Mouse (Mus musculus): ENCODE results near the gene 4931428F04Rik. TPM values are rescaled to one million over a fixed set of nuclear protein-coding genes. Genes with fewer than 3 reads are reported as not detected.

The 4931428F04Rik gene
- 10 to 100 TPM; 25.4 to 29.1 TPM for total RNA-seq (2021)

DNA sequence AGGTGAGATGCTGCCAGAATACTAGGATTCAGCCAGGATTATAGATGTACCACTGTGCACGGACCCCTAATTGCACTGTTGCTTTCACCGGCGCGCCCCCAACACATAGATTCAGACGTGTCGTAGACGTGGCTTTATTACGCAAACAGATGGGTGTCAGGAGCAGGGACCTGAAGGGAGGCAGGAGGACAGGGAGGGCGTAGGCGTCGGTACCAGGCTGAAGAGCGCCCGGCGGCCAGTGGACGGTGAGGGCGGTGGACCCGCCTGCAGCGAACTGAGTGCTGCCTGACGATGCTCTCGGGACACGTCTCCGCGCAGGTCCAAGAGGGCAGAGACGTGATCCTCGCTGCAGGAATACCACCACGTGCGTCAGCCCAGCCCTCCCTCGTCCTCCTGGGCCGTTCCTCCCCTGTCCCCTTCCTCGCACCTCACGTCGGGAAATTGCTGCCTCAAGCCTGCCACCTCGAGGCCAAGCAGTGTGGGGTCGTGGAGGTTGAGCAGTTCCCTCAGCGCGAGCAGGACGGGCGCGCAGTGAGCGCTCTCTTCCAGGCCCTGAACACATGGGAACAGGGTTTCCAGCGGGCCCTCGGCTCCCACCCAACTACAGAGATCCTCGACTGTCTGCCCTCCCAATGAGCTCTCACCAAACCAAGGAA is at the start of gene 4931428F04Rik:
Gene 4931428F04Rik, minus strand, starts transcription at position 60 of the 656 bp plus-strand sequence.
- peak; percentile 38 to 47 for DNase-seq (ENCODE audit: low spot score in 2 of 2)
- intact Hi-C loops (cut with DNase I): loop anchor here (1.0 to 2.0 kb wide), 2 partner anchors 22 to 635 kb away; no protein-coding TSS in a partner anchor

DNA sequence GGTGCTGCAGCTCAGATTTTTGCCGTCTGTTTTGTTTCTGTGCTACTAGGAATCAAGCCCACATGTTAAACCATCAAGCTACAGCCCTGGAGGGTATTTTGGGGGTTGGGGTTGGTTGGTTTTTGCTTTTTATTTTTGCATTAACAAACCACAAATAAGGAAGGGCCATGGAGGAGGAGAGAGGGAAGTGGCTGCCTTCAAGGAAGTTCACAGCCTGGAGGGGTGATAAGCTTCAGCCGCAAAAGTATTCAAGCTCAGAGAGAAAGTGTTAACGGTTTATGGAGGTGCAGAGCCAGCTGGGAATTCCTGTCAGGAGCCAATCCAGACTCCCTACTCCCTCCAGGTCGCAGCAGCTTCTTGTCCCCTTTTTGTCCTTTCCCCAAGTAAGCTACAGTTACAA is 49.3 kb upstream of the 4931428F04Rik start:
- intact Hi-C loops (cut with DNase I): no loop called here
- no peak for DNase-seq (ENCODE audit: low spot score in 2 of 2)

DNA sequence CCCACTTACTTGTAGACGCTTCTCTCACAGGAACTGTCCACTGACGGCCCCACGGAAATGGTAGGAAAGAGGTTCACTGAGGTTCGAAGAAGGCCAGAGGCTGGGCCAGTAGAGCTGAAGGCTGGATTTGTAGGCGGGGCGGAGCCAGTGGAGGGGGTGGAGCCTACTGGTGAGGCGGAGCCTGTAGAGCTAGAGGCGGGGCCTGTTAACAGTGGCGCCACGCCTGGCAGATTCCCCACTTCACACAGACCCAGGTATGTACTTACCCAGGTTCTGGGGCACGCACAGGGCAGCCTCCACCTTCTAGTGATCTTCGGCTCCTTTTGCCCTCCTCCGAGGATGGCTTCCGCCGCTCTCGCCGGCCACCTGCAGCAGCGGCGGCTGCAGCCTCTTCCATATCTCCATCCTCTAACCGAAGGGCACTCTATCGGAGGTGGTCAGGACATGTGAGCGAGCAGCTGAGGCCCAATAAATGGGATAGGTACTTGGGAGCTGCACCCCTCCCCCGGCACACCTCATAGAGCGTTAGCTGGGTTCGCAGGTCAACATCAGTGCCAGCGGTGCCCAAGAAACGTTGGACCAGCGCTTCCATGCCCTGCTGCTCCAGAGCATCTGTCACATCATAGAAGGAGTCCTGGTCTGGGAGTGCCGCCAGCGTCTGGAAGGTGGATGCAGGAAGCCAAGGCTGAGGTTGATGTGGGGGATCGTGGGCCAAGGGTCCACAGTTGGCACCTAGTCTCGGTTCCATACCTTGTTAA is 46.9 kb upstream of the 4931428F04Rik start:
- intact Hi-C loops (cut with DNase I): no loop called here
- no peak for DNase-seq (ENCODE audit: low spot score in 2 of 2)

DNA sequence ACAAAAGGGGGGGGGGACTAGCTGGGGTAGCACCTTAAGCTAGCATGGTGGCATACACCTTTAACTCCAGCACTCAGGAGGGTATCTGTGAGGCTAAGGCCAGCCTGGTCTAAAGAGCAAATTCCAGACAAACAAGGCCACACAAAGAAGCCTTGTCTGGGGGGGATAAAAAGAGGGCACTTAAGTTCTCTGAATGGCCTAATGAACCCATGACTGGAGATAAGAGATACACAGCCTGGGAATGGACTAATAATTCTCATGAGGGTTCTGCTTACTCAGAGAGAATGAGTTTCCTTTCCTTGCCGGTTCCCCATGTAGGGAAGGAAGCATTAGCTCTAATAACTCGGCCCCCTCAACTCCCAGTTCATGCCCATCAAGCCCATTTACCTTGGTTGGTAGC is 42.9 kb upstream of the 4931428F04Rik start:
- no peak for DNase-seq (ENCODE audit: low spot score in 2 of 2)
- intact Hi-C loops (cut with DNase I): no loop called here

DNA sequence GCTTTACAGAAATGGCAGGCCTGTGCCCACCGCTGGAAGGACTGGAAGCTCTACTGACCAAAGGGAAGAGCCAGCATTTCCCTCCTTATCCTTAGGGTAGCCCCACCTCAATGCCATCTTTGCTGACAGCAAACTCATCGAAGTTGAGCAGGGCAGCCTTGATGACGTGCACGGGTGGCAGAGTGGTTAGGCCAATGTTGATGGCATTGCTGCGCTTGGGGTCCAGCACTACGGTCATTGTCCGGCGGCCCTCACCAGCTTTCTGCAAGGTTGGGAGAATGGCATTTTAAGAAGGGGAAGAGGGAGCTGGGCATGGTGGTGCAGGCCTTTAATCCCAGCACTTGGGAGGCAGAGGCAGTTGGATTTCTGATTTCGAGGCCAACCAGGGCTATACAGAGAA is 42.3 kb upstream of the 4931428F04Rik start:
- intact Hi-C loops (cut with DNase I): no loop called here
- no peak for DNase-seq (ENCODE audit: low spot score in 2 of 2)

DNA sequence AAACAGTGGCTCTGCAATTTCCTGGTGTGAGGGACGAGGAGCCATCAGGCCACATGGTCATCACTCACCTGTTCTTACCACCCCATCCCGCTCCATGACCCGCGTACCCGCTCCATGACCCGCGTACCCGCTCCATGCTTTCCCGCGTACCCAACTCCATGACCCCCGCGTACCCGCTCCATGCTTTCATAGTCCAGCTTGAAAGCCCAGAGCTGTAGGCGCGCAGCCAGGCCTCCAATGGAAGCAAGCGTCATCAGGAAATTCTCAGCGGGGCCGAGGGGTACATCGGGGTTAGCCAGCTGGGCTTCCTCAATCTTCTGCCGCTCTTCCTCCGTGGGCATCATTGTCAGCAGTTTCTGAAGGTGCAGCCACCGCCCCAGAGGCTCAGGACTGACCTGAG is 41.8 kb upstream of the 4931428F04Rik start:
- no peak for DNase-seq (ENCODE audit: low spot score in 2 of 2)
- intact Hi-C loops (cut with DNase I): no loop called here

DNA sequence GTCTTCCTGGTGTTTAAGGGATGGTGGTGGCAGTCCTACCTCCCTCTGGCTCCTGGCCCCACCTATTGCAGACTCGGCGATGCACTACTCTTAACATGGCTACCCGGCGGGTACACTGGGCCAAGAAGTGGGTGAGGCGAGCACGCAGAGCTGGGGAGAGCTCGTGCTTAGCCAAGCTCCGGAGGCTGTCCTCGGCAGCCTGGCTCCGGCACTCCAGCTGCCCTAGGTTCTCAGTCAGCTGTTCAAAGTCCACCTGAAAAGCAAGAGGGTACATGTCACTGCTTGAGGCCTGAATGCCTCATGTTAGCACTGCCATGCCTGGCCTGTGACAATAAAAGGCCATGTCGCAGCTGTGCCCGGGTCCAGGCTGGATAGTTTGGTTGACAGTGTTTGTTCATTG is 40.7 kb upstream of the 4931428F04Rik start:
- intact Hi-C loops (cut with DNase I): no loop called here
- no peak for DNase-seq (ENCODE audit: low spot score in 2 of 2)

DNA sequence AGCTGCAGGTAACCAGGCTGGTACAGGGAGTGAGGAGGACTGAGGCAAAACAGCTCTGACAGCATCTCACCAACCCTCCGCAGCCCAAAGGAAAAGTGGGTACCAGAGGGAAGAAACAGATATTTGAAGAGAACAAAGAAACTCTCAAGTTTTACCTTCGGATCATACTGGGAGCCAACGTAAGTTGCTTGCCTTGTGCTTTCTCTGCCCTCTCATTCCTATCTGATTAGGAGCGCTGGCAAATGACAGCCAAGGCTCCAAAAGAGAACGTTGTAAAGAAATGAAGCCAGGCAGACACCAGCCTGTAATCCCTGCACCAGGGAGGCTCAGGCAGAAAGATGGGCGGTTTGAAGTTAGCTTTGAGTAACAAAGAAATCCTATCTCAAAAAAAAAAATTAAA is 37.3 kb upstream of the 4931428F04Rik start:
- intact Hi-C loops (cut with DNase I): loop anchor here (2.0 kb wide), 1 partner anchor 22 kb away; the partner anchor contains the start of gene Slc9a5
- DNase-seq (ENCODE audit: low spot score in 2 of 2): no peak

DNA sequence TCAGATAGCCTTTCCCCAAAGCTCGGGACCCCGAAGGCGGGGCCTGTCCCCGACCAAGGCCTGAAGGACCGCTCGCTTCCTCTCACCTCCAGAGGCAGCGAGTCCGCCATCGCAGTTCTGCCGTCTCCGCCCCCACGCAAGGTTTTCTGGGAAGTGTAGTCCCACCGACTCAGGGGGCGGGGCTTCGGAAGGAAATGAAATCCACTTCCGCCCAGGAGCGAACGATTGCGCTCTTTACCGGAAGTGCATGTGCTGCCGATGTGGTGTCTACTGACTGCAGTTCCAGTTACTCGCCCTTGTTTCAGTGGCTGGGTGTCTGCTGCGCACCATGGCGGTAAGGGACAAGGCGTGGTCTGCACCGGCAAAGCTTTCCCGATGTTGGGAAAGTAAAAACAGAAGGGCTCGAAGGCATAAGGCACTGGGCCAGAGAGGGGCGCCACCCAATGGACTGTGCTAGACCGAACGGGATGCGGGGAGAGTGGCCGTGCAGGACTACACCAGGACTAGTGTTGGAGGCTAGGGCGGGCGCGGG is 36.5 kb upstream of the 4931428F04Rik start, which contains the start of the genes Lrrc29 and Tmem208:
Gene Lrrc29, minus strand, starts transcription at position 138 of the 532 bp plus-strand sequence.
Gene Tmem208, plus strand, starts transcription at position 214 of the 532 bp plus-strand sequence.
- intact Hi-C loops (cut with DNase I): loop anchor here (2.0 kb wide), 1 partner anchor 23 kb away; the partner anchor contains the start of gene Slc9a5
- DNase-seq (ENCODE audit: low spot score in 2 of 2): peak; percentile 97 to 98

DNA sequence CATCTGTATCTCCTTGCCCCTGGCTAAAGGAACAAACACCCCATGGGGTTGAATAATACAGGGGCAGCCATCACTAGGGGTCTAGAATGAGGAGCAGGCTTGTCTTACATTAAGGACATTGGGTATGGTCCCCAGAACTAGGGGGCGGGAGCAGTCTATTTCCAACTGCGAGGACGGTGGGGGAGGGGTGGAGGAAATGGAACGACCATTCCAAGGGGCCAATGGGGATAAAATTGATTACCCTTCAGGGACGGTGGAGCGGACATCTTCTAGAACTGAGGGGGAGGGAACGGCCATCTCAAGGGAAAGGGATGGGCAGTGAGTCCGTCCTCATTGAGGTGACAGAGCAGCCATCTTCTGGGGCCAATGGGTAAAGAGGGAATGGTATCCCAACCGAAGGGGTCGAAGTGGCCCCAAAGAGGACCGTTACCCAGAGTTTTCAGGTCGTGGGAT is 36.0 kb upstream of the 4931428F04Rik start:
- intact Hi-C loops (cut with DNase I): loop anchor here (2.0 kb wide), 1 partner anchor 23 kb away; the partner anchor contains the start of gene Slc9a5
- DNase-seq (ENCODE audit: low spot score in 2 of 2): no peak

DNA sequence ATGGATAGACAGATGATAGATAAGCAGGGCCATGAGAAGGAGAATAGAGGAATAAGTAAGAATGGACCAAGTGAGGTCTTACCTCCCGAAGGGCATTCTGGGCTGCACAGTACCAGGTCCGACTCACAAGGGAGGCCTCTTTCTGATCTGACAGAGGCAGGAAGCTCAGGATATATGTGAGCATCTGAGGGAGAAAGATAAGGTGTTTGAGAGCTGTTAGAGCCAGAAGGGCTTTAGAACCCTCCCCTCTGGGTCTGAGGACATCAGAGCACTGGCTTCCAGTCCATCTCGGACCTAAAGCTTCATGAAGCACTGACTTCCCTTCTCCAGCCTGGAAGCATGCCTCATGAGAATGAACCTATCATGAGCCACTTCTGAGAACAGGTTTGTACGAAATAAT is 33.5 kb upstream of the 4931428F04Rik start:
- no peak for DNase-seq (ENCODE audit: low spot score in 2 of 2)
- intact Hi-C loops (cut with DNase I): no loop called here

DNA sequence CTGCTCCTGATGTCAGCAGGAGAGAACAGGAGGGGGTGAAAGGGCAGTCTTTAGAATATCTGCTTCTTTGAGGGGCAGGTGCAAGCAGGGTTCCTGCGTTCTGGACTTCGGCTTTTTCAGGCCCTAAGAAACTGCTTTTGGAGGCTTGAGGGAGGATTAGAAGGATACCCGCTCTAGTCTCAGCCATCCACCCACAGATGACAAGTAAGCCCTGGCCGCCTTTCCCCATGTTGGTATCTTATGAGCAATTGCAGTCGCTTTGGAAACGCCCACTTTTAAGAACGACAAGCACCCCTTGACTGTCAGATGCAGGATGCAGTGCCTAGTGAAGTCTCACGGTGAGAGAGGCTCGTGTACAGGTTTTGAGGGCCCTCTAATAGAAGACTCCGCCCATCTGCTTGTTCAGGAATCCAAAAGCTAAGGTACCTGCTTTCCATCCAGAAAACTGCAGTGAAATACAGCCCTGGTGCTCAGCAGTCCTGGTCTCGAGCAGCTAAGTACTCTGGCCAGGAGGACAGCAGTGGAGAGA is 29.1 kb upstream of the 4931428F04Rik start:
- peak in 1 of 2 experiments; percentile 43 for DNase-seq (ENCODE audit: low spot score in 2 of 2)
- intact Hi-C loops (cut with DNase I): no loop called here

DNA sequence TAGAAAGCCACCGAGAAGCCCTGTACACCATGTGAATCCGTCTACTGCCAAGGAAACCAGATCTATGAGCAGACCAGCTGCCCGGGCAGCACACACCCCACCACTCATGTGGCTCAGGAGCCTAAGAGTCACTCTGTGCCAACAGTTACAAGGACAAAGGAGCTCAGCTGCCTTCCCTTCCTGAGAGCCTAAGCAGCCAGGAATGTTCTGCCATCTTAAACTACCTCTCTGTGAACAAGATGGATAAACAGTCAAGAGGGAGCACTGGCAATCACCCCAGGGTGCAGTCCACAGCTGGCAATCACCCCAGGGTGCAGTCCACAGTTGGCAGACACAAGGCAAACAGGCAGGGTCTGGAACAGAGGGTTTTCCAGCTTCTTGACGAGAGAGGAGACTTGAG is 28.3 kb upstream of the 4931428F04Rik start:
- no peak for DNase-seq (ENCODE audit: low spot score in 2 of 2)
- intact Hi-C loops (cut with DNase I): no loop called here

DNA sequence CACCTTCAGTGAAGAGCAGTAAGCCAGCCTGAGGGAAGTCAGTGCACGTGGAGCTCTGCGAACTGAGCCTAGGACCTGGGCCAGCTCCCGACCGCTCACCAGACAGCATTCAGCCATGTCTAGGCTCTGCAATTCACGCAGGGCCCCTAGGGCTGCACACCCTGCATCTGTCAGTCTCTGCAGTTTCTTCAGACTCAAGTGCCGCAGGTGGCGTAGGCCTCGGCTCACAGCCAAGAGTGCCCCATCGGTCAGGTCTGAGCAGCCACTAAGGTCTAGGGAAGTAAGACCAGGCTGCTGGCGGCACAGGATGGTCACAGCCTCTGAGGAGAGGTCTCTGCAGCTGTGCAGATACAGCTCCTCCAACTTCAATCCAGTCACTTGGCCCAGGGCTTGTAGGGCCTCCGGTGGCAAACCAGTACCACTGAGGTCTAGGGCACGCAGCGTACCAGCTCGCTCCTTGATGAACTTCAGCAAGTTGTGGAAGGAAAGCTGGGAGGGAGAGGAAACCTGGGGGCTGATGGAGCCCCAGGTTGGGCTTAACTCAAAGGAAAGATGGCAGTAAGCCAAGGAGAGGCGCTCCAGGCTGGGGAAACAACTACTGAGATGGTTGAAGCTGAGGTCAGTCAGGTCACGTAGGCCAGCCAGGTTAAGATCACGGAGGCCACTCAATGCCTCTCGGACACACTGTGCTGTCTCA is 25.6 kb upstream of the 4931428F04Rik start:
- DNase-seq (ENCODE audit: low spot score in 2 of 2): no peak
- intact Hi-C loops (cut with DNase I): no loop called here

DNA sequence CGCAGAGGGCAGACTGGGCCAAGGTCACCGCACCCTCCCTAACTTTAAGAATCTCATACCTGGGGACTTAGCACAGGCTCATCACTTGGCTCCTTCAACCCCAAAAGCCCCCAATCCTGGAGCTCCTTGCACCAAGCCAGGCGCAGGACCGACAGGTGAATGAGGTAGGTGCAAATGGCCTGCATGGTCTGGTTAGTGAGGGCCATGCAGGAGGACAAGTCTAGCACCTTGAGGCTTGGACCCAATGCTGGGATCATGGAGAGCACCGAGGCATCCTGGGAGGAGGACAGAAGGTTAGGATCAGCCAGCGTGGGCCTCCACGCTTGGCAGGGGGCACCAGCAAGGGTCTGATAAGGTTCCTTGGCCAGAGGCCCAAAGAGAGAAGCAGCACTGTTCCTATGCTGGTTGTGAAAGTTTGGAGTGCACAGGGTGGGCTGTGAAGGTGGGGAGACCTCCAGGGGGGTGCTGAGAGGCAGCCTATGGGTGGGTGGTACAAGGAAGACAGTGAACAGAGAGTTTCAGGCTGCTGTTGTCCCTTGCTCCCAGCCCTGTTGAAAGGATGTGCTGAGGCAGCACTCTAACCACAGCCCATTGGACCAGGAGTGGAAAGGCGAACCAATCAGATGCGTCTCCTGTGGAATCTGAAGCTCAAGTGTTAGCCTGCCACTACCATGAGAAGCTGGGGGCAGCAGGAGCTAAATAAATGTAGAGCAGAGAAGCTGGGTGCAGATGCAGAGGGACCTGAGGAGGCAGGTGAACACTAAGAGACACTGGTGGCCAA is 24.1 kb upstream of the 4931428F04Rik start:
- intact Hi-C loops (cut with DNase I): no loop called here
- no peak for DNase-seq (ENCODE audit: low spot score in 2 of 2)

DNA sequence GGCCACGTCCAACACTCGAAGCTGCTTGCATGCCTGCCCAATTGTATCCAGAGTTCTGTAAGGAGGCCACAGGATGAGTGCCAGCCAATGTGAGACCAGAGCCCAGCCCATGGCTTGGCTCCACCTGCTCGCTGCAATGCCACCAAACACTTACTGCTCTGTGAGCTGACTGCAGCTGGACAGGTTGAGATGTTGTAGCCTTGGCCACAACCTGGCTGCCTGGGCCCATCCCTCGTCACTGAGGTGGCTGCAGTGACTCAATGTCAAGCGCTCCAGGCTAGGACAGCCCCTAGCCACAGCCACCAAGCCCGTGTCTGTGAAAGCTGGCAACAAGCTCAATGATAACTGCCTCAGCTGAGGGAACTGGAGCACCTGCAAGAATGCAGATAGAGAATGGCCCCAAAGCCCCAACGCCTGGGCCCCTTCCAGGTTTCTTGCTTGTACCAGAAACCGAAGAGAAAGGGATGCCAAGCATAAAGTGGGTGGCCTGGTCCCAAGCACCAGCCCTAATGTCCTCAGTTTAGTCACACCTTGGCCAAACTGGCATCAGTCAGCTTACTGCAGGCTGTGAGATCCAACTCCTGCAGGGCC is 23.3 kb upstream of the 4931428F04Rik start:
- no peak for DNase-seq (ENCODE audit: low spot score in 2 of 2)
- intact Hi-C loops (cut with DNase I): no loop called here

DNA sequence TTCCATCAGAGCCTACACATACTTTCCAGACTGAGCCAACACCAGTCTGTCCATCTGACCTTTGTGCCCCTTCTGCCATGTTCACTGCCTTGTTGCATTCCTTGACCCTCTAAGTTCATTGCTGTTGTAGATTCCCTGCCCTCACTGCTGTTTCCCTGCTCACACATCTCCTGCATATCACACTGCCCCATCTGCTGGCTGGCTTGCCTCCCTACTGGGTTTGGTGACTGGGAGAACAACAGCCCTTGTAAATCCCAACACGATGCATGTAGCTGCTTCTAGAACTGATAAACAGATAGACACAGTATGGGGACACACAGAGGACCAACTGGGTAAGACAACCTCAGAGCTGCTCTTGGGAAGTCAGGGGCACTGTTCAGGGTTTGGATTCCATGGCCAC is 22.1 kb upstream of the 4931428F04Rik start:
- intact Hi-C loops (cut with DNase I): no loop called here
- no peak for DNase-seq (ENCODE audit: low spot score in 2 of 2)

DNA sequence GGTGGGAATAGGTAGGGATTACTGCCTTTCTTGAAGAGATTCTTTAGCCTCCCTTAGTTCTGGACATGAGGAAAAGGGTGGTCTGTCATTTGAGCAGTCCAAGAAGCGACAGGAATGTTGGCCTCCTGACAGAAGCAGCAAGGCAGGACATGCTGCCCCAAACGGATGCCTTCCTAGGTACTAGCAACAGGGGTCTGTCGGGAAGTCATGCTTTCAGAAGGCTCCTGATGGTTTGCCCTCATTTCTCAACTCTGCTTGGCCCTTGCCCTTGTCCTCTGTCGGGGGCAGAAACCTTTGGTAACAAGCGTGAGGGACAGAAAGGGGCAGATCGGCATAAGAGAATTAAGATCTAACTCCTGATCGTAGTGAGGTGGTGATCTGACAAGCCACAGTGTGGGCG is 20.5 kb upstream of the 4931428F04Rik start:
- no peak for DNase-seq (ENCODE audit: low spot score in 2 of 2)
- intact Hi-C loops (cut with DNase I): no loop called here
